Mouse (Mus musculus) liver, postnatal 0 days (tissue): ENCODE measurements around the gene Slc25a19. TPM values are rescaled to one million over a fixed set of nuclear protein-coding genes. Genes with fewer than 3 reads are reported as not detected.

Experiments used
- ATAC-seq: fragments of 200-750 bp; cut with Nextera tagmentation; 2 replicates; pipeline ENCODE4 v1.8.0; 2017; ENCODE audit warnings: mild to moderate bottlenecking, moderate library complexity
- DNase-seq: peaks from one replicate; pipeline ENCODE4 v3.0.0-alpha.2; 2016
- H3K27ac ChIP-seq: fragments of 300-500 bp; sonication (generic); 2 replicates; pipeline ENCODE4 v1.5.1; 2014; ENCODE audit warnings: antibody characterized with exemption, moderate library complexity, mild to moderate bottlenecking, low read depth
- H3K27me3 ChIP-seq: fragments of 300-500 bp; sonication (generic); 2 replicates; pipeline ENCODE4 v1.6.1; 2014; ENCODE audit warnings: low read length, control low read depth, mixed read lengths; ENCODE audit not compliant: insufficient read depth
- H3K36me3 ChIP-seq: fragments of 300-500 bp; sonication (generic); replicated peaks from 2 replicates; pipeline ENCODE4 v1.6.1; 2014; ENCODE audit warnings: mild to moderate bottlenecking, control low read depth, low read length, moderate library complexity, mixed read lengths; ENCODE audit not compliant: insufficient read depth
- H3K4me1 ChIP-seq: fragments of 300-500 bp; sonication (generic); 2 replicates; pipeline ENCODE4 v1.6.1; 2014; ENCODE audit warnings: antibody characterized with exemption, mild to moderate bottlenecking, control low read depth; ENCODE audit not compliant: insufficient read depth
- H3K4me2 ChIP-seq: fragments of 300-500 bp; sonication (generic); 2 replicates; pipeline ENCODE4 v1.6.1; 2014; ENCODE audit warnings: low read depth, mild to moderate bottlenecking, low read length, moderate library complexity, mixed read lengths
- H3K4me3 ChIP-seq: fragments of 300-500 bp; sonication (generic); 2 replicates; pipeline ENCODE4 v1.5.1; 2014; ENCODE audit warnings: low read depth, low read length
- H3K9ac ChIP-seq: fragments of 300-500 bp; sonication (generic); replicated peaks from 2 replicates; pipeline ENCODE4 v1.6.1; 2014; ENCODE audit warnings: mild to moderate bottlenecking, moderate library complexity
- H3K9me3 ChIP-seq: fragments of 300-500 bp; sonication (generic); 2 replicates; pipeline ENCODE4 v1.6.1; 2016; ENCODE audit warnings: mild to moderate bottlenecking, control low read depth, low read length, mixed read lengths
- CTCF ChIP-seq: sonication (generic); IDR thresholded peaks from 2 replicates; pipeline ENCODE4 v1.5.1; 2016; ENCODE audit warnings: antibody characterized with exemption, low read depth
- EP300 ChIP-seq: IDR thresholded peaks from 2 replicates; pipeline ENCODE4 v1.6.1; 2016; ENCODE audit warnings: antibody characterized with exemption, low read depth, mild to moderate bottlenecking
- WGBS: fragments of 180-500 bp; shearing (Covaris S2); extraction: QIAGEN DNeasy Blood & Tissue Kit; methylation state at CpG from one replicate; pipeline ENCODE4 v1.1.7; 2014; ENCODE audit not compliant: insufficient replicate concordance; 5-methylcytosine and 5-hydroxymethylcytosine counted together
- polyA plus RNA-seq: library from polyadenylated mRNA; unstranded; fragments of >200 nt; fragmentation: Nextera tagmentation; extraction: Ambion mirVana; gene quantifications from 2 replicates; pipeline ENCODE4 v1.2.1, GENCODE M21; 2015

Gene Slc25a19
- polyA plus RNA-seq, 1 experiment from 2014 or later, result 6.9 TPM

DNA sequence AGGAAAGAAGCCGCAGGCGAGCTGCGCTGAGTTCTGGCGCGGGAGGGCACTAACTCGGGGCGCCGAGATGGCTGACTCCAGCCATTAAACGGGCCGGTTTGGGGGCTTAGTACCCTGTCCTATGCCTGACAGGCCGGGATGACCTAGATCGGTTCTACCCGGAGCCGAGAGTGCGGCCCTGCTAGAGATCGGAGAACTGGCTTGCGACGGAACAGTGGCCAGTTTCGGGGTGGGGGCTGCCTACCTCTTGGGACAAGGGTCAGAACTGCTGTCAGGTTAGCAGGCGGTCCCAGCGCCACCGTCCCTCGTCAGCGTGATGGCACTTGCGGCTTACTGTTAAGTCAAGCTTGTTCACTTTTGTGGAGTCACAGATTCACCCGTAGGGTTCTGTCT, 23.8 kb downstream of the Slc25a19 start:
- ATAC-seq, result peak; percentile 8
- peak; percentile 65 for DNase-seq
- Histone ChIP-seq H3K9ac (peak overlapping the region; percentile 94), H3K36me3 (peaks cover 44% of the 10 kb centered on the region), H3K27ac (peak overlapping the region; percentile 95), H3K4me2 (peak overlapping the region; percentile 95), H3K4me1 (peaks cover 34% of the 10 kb centered on the region), H3K4me3 (peak overlapping the region; percentile 81), H3K9me3 (no peaks in the 10 kb centered on the region), H3K27me3 (no peaks in the 10 kb centered on the region)
- TF ChIP-seq CTCF, result no peak
- TF ChIP-seq EP300, result no peak
- under 1% methylated on average over 24 of the region's 26 CpGs for WGBS

DNA sequence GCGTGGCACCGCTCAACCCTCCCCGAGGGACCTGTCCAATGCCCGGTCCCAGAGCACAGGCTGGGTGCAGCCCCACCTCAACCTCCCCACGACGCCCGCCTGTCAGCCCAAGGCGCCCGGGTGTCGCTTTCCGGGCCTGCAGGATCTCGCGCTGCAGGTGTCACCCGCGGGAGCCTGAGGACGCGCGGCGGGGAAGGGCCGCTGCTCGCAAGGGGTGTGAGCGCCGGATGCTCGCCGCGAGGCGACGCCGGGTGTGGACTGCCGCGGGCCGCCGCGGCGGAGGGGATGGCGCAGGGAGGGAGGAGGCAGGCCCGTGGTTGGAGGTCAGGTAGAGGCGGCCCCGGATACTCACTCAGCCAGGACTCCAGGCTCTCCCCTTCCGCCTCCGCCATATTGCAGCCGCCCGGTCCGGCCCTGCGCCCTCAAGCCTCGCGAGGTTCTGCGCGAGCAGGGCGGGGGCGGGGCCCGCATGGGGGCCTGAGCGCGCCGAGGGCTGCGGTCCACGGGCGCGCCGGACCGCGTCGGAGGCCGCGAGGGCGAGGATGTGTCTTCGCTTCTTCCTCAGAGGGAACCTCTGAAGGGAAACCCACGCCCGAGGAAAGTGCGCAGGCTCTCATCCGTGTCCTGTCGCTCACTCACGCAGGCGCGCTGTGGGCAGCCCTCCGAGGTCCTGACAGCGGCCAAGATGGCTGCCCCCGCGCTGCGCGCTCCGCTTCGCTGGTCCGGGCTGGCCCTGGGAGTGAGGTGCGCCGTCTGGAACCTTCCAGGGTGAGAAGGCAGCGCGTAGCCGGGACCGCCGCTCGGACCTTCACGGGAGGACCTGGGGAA, 24.4 kb downstream of the Slc25a19 start, which contains the start of the genes Mrps7 and Gga3:
Mrps7 (plus strand) TSS at position 450 of the 828 bp plus-strand sequence.
Gga3 (minus strand) TSS at position 576 of the 828 bp plus-strand sequence.
- Histone ChIP-seq H3K9ac (peak within 1 kb of the TSS; percentile 94), H3K27me3 (no peaks in the 10 kb centered on the region), H3K4me2 (peak within 1 kb of the TSS; percentile 95), H3K4me3 (peak within 1 kb of the TSS; percentile 81), H3K36me3 (peaks cover 38% of the 10 kb centered on the region), H3K4me1 (peaks cover 34% of the 10 kb centered on the region), H3K27ac (peak within 1 kb of the TSS; percentile 95), H3K9me3 (no peaks in the 10 kb centered on the region)
- peak; percentile 97 for ATAC-seq
- TF ChIP-seq EP300, result peak; percentile 55; the same call in 1 of the 2 replicates
- TF ChIP-seq CTCF, result no peak
- DNase-seq, result peak; percentile 93
- WGBS, result 2% methylated on average over 64 of the region's 93 CpGs

DNA sequence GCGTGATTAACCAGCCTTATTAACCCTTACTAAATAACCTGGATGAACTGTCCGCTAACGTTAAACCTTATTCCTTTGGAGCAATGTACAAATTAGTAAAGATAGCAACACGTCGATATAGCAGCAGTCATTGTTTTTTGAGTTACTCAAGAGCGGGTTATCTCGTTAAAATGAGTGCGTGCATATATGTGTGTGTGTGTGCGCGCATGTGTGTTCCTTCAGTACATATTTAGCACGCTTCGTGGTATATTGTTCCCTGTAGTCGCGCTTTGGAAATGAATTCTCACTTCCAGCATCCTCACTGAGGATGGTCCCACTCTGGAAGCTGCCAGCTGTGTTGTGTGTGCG, 25.0 kb downstream of the Slc25a19 start:
- no peak for DNase-seq
- Histone ChIP-seq H3K9me3 (no peaks in the 10 kb centered on the region), H3K4me3 (peak overlapping the region; percentile 81), H3K27ac (peak overlapping the region; percentile 95), H3K27me3 (no peaks in the 10 kb centered on the region), H3K9ac (peak overlapping the region; percentile 94), H3K36me3 (peaks cover 32% of the 10 kb centered on the region), H3K4me1 (peaks cover 34% of the 10 kb centered on the region), H3K4me2 (peak overlapping the region; percentile 95)
- 2% methylated on average over 15 of the region's 15 CpGs for WGBS
- ATAC-seq, result no peak; the same call in 1 of the 2 replicates
- TF ChIP-seq EP300 (no peak), CTCF (no peak)

DNA sequence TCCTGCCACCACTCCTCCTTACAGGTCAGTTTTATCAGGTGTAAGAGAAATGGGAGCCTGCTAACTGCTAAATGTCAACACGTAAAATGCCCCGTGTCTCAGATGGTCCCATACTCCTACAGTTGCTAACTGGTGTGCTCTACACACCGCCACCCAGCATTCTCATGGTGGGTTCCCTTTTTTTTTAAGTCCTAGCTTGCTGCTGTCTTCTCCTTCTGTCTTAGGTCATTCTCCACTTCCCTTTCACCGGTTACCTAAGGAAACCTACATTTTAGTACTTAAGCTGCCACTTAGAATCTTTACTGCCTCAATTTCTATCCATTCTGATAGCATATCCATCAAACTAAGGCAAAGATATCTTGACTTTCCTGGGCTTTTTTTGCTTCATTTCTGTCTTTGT, 26.9 kb downstream of the Slc25a19 start:
- Histone ChIP-seq H3K4me2 (no peak overlapping the region), H3K27ac (0 out of 2 replicates have a peak overlapping the region, but pooled peaks have one; percentile 19), H3K4me3 (no peak overlapping the region), H3K9ac (no peak overlapping the region), H3K36me3 (peaks cover 18% of the 10 kb centered on the region; the same call in 1 of the 2 replicates), H3K4me1 (peaks cover 34% of the 10 kb centered on the region), H3K27me3 (no peaks in the 10 kb centered on the region), H3K9me3 (no peaks in the 10 kb centered on the region)
- no peak for TF ChIP-seq EP300
- TF ChIP-seq CTCF, result no peak
- DNase-seq (no peak), ATAC-seq (no peak)
- 50% methylated on average over 4 of the region's 4 CpGs for WGBS

DNA sequence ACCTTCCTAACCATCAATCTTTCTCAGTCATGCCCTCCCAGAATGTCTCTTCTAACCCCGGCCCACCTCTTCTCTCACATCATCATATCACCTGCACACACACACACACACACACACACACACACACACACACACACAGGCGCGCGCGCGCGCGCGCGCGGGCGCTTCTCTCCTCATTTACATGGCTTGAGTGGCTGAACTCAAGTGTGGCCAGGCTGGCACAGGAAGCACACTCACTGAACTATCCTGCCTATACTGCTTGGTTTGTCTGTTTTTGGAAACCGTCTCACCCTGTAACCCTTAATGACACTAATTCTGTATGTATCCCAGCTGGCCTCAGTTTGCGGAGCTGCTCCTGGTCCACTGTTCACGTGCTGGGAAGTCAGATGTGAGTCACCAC, 27.4 kb downstream of the Slc25a19 start:
- H3K27me3 ChIP-seq, result no peaks in the 10 kb centered on the region
- ATAC-seq, result no peak
- no peak overlapping the region for H3K4me3 ChIP-seq
- no peak for DNase-seq
- H3K27ac ChIP-seq, result 0 out of 2 replicates have a peak overlapping the region, but pooled peaks have one; percentile 19
- peaks cover 33% of the 10 kb centered on the region for H3K4me1 ChIP-seq
- peaks cover 14% of the 10 kb centered on the region; the same call in 1 of the 2 replicates for H3K36me3 ChIP-seq
- no peak overlapping the region for H3K9ac ChIP-seq
- H3K4me2 ChIP-seq, result no peak overlapping the region
- no peaks in the 10 kb centered on the region for H3K9me3 ChIP-seq
- 87% methylated on average over 9 of the region's 15 CpGs for WGBS
- no peak for TF ChIP-seq CTCF
- TF ChIP-seq EP300, result no peak

DNA sequence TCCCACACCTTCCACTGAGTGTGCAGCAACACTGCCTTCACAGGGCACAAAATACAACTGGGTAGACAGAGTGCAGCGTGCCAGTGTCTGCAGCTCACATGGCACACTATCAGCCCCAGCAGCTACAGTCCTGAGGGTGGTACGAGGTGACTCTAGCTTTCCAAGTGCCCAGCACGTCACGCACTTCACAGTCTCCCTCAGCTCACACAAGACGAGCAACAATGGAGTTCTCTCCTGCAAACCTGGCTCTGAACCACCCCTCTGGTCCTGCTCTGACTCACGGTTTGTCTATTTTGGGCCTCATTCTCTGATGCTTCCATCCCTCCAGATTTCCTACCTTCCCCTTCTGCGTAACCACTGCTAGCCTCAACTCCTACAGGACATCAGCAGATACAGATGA, 28.4 kb downstream of the Slc25a19 start:
- Histone ChIP-seq H3K4me1 (peaks cover 25% of the 10 kb centered on the region), H3K27me3 (no peaks in the 10 kb centered on the region), H3K9ac (no peak overlapping the region), H3K27ac (no peak overlapping the region), H3K9me3 (no peaks in the 10 kb centered on the region), H3K4me3 (no peak overlapping the region), H3K4me2 (no peak overlapping the region), H3K36me3 (peaks cover 14% of the 10 kb centered on the region; the same call in 1 of the 2 replicates)
- no peak for DNase-seq
- ATAC-seq, result no peak
- no peak for TF ChIP-seq EP300
- no peak for TF ChIP-seq CTCF
- 80% methylated on average over 7 of the region's 7 CpGs for WGBS
